Mouse (Mus musculus): ENCODE measurements around the gene Ppp1r1c. TPM values are rescaled to one million over a fixed set of nuclear protein-coding genes. Genes with fewer than 3 reads are reported as not detected.

The Ppp1r1c gene
- polyA plus RNA-seq (2014; fragmentation: Nextera tagmentation; extraction: Ambion mirVana) = 0.29 TPM in 1 of 2 replicates, not detected in the other

GRCm38 (mm10) chr2:79707575-79707974 lies at the start of gene Ppp1r1c:
Gene Ppp1r1c, plus strand, starts transcription at chr2:79707780.
- no peak for ATAC-seq (replicated peaks; ENCODE audit: low FRiP score)
- DNase-seq (ENCODE audit: low spot score) = no peak
- Histone ChIP-seq H3K9me3 (ENCODE audit: control insufficient read depth, low read length) (no peaks in the 10 kb centered on the region), H3K27ac (ENCODE audit: low read depth, low read length) (no peak within 1 kb of the TSS), H3K4me3 (ENCODE audit: low read depth, low read length) (no peak within 1 kb of the TSS), H3K4me1 (replicated peaks; ENCODE audit: control insufficient read depth, insufficient read depth, low read length) (no peaks in the 10 kb centered on the region), H3K27me3 (replicated peaks; ENCODE audit: control insufficient read depth, insufficient read depth, low read length) (no peaks in the 10 kb centered on the region), H3K9ac (ENCODE audit: low read depth, low read length) (no peak within 1 kb of the TSS), H3K4me2 (no peak within 1 kb of the TSS), H3K36me3 (ENCODE audit: control insufficient read depth, insufficient read depth, low read length) (no peaks in the 10 kb centered on the region)
- 87% methylated on average over 6 of the region's 6 CpGs for WGBS

- DNase-seq (ENCODE audit: low spot score) (no peak), ATAC-seq (replicated peaks; ENCODE audit: low FRiP score) (no peak)
- H3K4me2 ChIP-seq = no peak overlapping the region
- 91% methylated on average over 12 of the region's 12 CpGs for WGBS
- no peak overlapping the region for H3K4me3 ChIP-seq (ENCODE audit: low read depth, low read length)
- no peak overlapping the region for H3K9ac ChIP-seq (ENCODE audit: low read depth, low read length)
- H3K9me3 ChIP-seq (ENCODE audit: control insufficient read depth, low read length) = no peaks in the 10 kb centered on the region
- no peaks in the 10 kb centered on the region for H3K4me1 ChIP-seq (replicated peaks; ENCODE audit: control insufficient read depth, insufficient read depth, low read length)
- no peak overlapping the region for H3K27ac ChIP-seq (ENCODE audit: low read depth, low read length)
- H3K27me3 ChIP-seq (replicated peaks; ENCODE audit: control insufficient read depth, insufficient read depth, low read length) = no peaks in the 10 kb centered on the region
- peaks cover 24% of the 10 kb centered on the region; the same call in 1 of the 2 replicates for H3K36me3 ChIP-seq (ENCODE audit: control insufficient read depth, insufficient read depth, low read length)
Measured at GRCm38 (mm10) chr2:79660417-79661185, 47.0 kb upstream of the Ppp1r1c start.

GRCm38 (mm10) chr2:79661486-79662104 lies 46.0 kb upstream of the Ppp1r1c start:
- DNase-seq (ENCODE audit: low spot score) (no peak), ATAC-seq (replicated peaks; ENCODE audit: low FRiP score) (no peak)
- WGBS = 74% methylated on average over 7 of the region's 7 CpGs
- Histone ChIP-seq H3K36me3 (ENCODE audit: control insufficient read depth, insufficient read depth, low read length) (peaks cover 24% of the 10 kb centered on the region; the same call in 1 of the 2 replicates), H3K27ac (ENCODE audit: low read depth, low read length) (no peak overlapping the region), H3K9ac (ENCODE audit: low read depth, low read length) (no peak overlapping the region), H3K4me2 (no peak overlapping the region), H3K4me3 (ENCODE audit: low read depth, low read length) (no peak overlapping the region), H3K27me3 (replicated peaks; ENCODE audit: control insufficient read depth, insufficient read depth, low read length) (no peaks in the 10 kb centered on the region), H3K9me3 (ENCODE audit: control insufficient read depth, low read length) (no peaks in the 10 kb centered on the region), H3K4me1 (replicated peaks; ENCODE audit: control insufficient read depth, insufficient read depth, low read length) (no peaks in the 10 kb centered on the region)

- DNase-seq (ENCODE audit: low spot score) = no peak
Measured at GRCm38 (mm10) chr2:79664532-79665286, 42.9 kb upstream of the Ppp1r1c start.

GRCm38 (mm10) chr2:79665492-79665891 lies 42.1 kb upstream of the Ppp1r1c start:
- ATAC-seq (replicated peaks; ENCODE audit: low FRiP score) (no peak), DNase-seq (ENCODE audit: low spot score) (no peak)
- Histone ChIP-seq H3K4me3 (ENCODE audit: low read depth, low read length) (no peak overlapping the region), H3K4me1 (replicated peaks; ENCODE audit: control insufficient read depth, insufficient read depth, low read length) (no peaks in the 10 kb centered on the region), H3K9me3 (ENCODE audit: control insufficient read depth, low read length) (no peaks in the 10 kb centered on the region), H3K36me3 (ENCODE audit: control insufficient read depth, insufficient read depth, low read length) (peaks cover 7% of the 10 kb centered on the region; the same call in 1 of the 2 replicates), H3K27ac (ENCODE audit: low read depth, low read length) (no peak overlapping the region), H3K9ac (ENCODE audit: low read depth, low read length) (no peak overlapping the region), H3K27me3 (replicated peaks; ENCODE audit: control insufficient read depth, insufficient read depth, low read length) (no peaks in the 10 kb centered on the region), H3K4me2 (no peak overlapping the region)
- 58% methylated on average over 3 of the region's 3 CpGs for WGBS

More at GRCm38 (mm10) chr2:79664532-79665286, 42.9 kb upstream of the Ppp1r1c start:
- Histone ChIP-seq H3K4me1 (replicated peaks; ENCODE audit: control insufficient read depth, insufficient read depth, low read length) (no peaks in the 10 kb centered on the region), H3K36me3 (ENCODE audit: control insufficient read depth, insufficient read depth, low read length) (peaks cover 10% of the 10 kb centered on the region; the same call in 1 of the 2 replicates), H3K27ac (ENCODE audit: low read depth, low read length) (no peak overlapping the region), H3K9me3 (ENCODE audit: control insufficient read depth, low read length) (no peaks in the 10 kb centered on the region), H3K4me3 (ENCODE audit: low read depth, low read length) (no peak overlapping the region), H3K4me2 (no peak overlapping the region), H3K9ac (ENCODE audit: low read depth, low read length) (no peak overlapping the region), H3K27me3 (replicated peaks; ENCODE audit: control insufficient read depth, insufficient read depth, low read length) (no peaks in the 10 kb centered on the region)
- 87% methylated on average over 3 of the region's 3 CpGs for WGBS
- no peak for ATAC-seq (replicated peaks; ENCODE audit: low FRiP score)

- no peaks in the 10 kb centered on the region for H3K4me1 ChIP-seq (replicated peaks; ENCODE audit: control insufficient read depth, insufficient read depth, low read length)
- WGBS = 87% methylated on average over 3 of the region's 3 CpGs
- no peak overlapping the region for H3K4me3 ChIP-seq (ENCODE audit: low read depth, low read length)
- peaks cover 3% of the 10 kb centered on the region; the same call in 1 of the 2 replicates for H3K36me3 ChIP-seq (ENCODE audit: control insufficient read depth, insufficient read depth, low read length)
- no peak overlapping the region for H3K4me2 ChIP-seq
- no peaks in the 10 kb centered on the region for H3K27me3 ChIP-seq (replicated peaks; ENCODE audit: control insufficient read depth, insufficient read depth, low read length)
- ATAC-seq (replicated peaks; ENCODE audit: low FRiP score) (no peak), DNase-seq (ENCODE audit: low spot score) (no peak)
- no peak overlapping the region for H3K27ac ChIP-seq (ENCODE audit: low read depth, low read length)
- H3K9ac ChIP-seq (ENCODE audit: low read depth, low read length) = no peak overlapping the region
- no peaks in the 10 kb centered on the region for H3K9me3 ChIP-seq (ENCODE audit: control insufficient read depth, low read length)
Measured at GRCm38 (mm10) chr2:79675266-79675665, 32.3 kb upstream of the Ppp1r1c start.

GRCm38 (mm10) chr2:79677663-79678257 lies 29.8 kb upstream of the Ppp1r1c start:
- no peak overlapping the region for H3K27ac ChIP-seq (ENCODE audit: low read depth, low read length)
- H3K4me3 ChIP-seq (ENCODE audit: low read depth, low read length) = no peak overlapping the region
- DNase-seq (ENCODE audit: low spot score) = no peak
- no peak for ATAC-seq (replicated peaks; ENCODE audit: low FRiP score)
- no peak overlapping the region for H3K9ac ChIP-seq (ENCODE audit: low read depth, low read length)
- no peaks in the 10 kb centered on the region for H3K4me1 ChIP-seq (replicated peaks; ENCODE audit: control insufficient read depth, insufficient read depth, low read length)
- no peaks in the 10 kb centered on the region for H3K36me3 ChIP-seq (ENCODE audit: control insufficient read depth, insufficient read depth, low read length)
- 61% methylated on average over 1 of the region's 1 CpGs for WGBS
- no peaks in the 10 kb centered on the region for H3K9me3 ChIP-seq (ENCODE audit: control insufficient read depth, low read length)
- H3K4me2 ChIP-seq = no peak overlapping the region
- no peaks in the 10 kb centered on the region for H3K27me3 ChIP-seq (replicated peaks; ENCODE audit: control insufficient read depth, insufficient read depth, low read length)

- Histone ChIP-seq H3K9ac (ENCODE audit: low read depth, low read length) (no peak overlapping the region), H3K4me2 (no peak overlapping the region), H3K27ac (ENCODE audit: low read depth, low read length) (no peak overlapping the region), H3K9me3 (ENCODE audit: control insufficient read depth, low read length) (no peaks in the 10 kb centered on the region), H3K27me3 (replicated peaks; ENCODE audit: control insufficient read depth, insufficient read depth, low read length) (no peaks in the 10 kb centered on the region), H3K4me1 (replicated peaks; ENCODE audit: control insufficient read depth, insufficient read depth, low read length) (no peaks in the 10 kb centered on the region), H3K4me3 (ENCODE audit: low read depth, low read length) (no peak overlapping the region), H3K36me3 (ENCODE audit: control insufficient read depth, insufficient read depth, low read length) (no peaks in the 10 kb centered on the region)
- no peak for ATAC-seq (replicated peaks; ENCODE audit: low FRiP score)
- DNase-seq (ENCODE audit: low spot score) = no peak
- WGBS = 76% methylated on average over 4 of the region's 4 CpGs
Measured at GRCm38 (mm10) chr2:79681672-79682071, 25.9 kb upstream of the Ppp1r1c start.
